Mouse (Mus musculus) kidney, adult 2 months (tissue): ENCODE data around the gene Itpr3.

ENCODE experiments used
- CTCF ChIP-seq: fragments of 200-500 bp; conservative IDR thresholded peaks from 2 replicates; pipeline ENCODE4 v1.5.1; 2011; ENCODE audit warnings: low read depth, mild to moderate bottlenecking, control low read depth, low read length, moderate library complexity, mixed read lengths; ENCODE audit not compliant: insufficient read depth, insufficient read length
- POLR2A ChIP-seq: fragments of 200-500 bp; IDR thresholded peaks from one replicate; pipeline ENCODE4 v1.6.1; 2011; ENCODE audit warnings: low read depth, low read length, control low read depth

- no peak for TF ChIP-seq CTCF
- no peak for TF ChIP-seq POLR2A
Measured at GRCm38 (mm10) chr17:27045164-27045563, 11.9 kb upstream of the Itpr3 start.
